ENCODE assay signal across 10 mouse cellular contexts in the genomic region with DNA sequence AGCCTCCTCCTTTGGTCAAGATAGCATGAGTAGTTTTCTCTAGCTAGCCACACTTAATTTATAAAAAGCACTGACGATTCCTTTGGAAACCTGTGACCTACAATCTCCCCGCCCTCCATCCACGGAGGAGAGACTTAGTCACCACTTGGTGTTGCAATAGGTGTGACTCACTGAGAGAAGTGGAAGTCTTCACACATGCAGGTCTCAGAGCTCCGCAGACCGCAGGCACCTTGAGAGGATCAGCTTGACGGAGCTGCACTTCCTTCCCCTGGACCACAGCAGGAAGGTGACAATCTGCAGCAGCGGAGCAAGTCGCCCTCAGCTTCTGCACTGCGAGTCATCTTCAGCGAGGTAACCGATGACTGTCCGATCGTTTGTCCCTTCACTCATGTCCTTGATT. TPM values are rescaled to one million over a fixed set of nuclear protein-coding genes. Genes with fewer than 3 reads are reported as not detected.
DNase-seq lines count a peak whose midpoint lies in the region; ATAC-seq and TF ChIP-seq lines count a peak whose summit lies in the region.
"Had no signal": no experiment of that assay in that cellular context is flagged by ENCODE, and none has a peak within 500 bp of the region (broad histone marks: within the 10 kb centered on the region; RNA-seq: fewer than 3 reads in every experiment).

A gene (plus strand): TSS at position 165 of the 400 bp plus-strand sequence.

- H3K9me3 ChIP-seq in lung, embryonic 16.5 days (ENCODE audit: control insufficient read depth, low read length): no peaks in the 10 kb centered on the region
- H3K9me3 ChIP-seq: forebrain, embryonic 15.5 days had no signal

- H3K9ac ChIP-seq in lung, embryonic 16.5 days (ENCODE audit: low read length): no peak within 1 kb of the TSS
- H3K9ac ChIP-seq: forebrain, embryonic 15.5 days had no signal

- peaks cover 2% of the 10 kb centered on the region; the same call in 1 of the 2 replicates for H3K4me1 ChIP-seq in bone marrow, adult 2 months (ENCODE audit: control insufficient read depth, insufficient read depth, low read length)
- peaks cover 3% of the 10 kb centered on the region; the same call in 1 of the 2 replicates for H3K4me1 ChIP-seq in lung, embryonic 16.5 days (replicated peaks; ENCODE audit: control insufficient read depth, insufficient read depth, low read length)
- H3K4me1 ChIP-seq: forebrain, embryonic 15.5 days had no signal

- H3K27me3 ChIP-seq in lung, embryonic 16.5 days (ENCODE audit: control insufficient read depth, insufficient read depth, low read depth, low read length): no peaks in the 10 kb centered on the region
- H3K27me3 ChIP-seq: forebrain, embryonic 15.5 days had no signal

- 3% methylated on average over 13 of the region's 13 CpGs for WGBS in bone marrow, adult 2 months
- 24% methylated on average over 13 of the region's 13 CpGs for WGBS in lung, embryonic 16.5 days

- peak within 1 kb of the TSS; percentile 62; the same call in 1 of the 2 replicates for H3K27ac ChIP-seq in bone marrow, adult 2 months (ENCODE audit: control insufficient read depth, insufficient read depth, low read depth, low read length, poor library complexity)
- no peak within 1 kb of the TSS for H3K27ac ChIP-seq in lung, embryonic 16.5 days (ENCODE audit: low read length)
- H3K27ac ChIP-seq: forebrain, embryonic 15.5 days had no signal

- ATAC-seq in lung, embryonic 16.5 days (ENCODE audit: low read depth): peak; percentile 62; the same call in 1 of the 2 replicates
- ATAC-seq: forebrain, embryonic 15.5 days had no signal

- TF ChIP-seq CTCF in bone marrow, adult 2 months (IDR thresholded peaks at IDR 0.05; ENCODE audit: control insufficient read depth, insufficient read depth, low read length): no peak

- no peaks in the 10 kb centered on the region for H3K36me3 ChIP-seq in lung, embryonic 16.5 days (ENCODE audit: control insufficient read depth, insufficient read depth, low read length)
- H3K36me3 ChIP-seq: forebrain, embryonic 15.5 days had no signal

- H3K4me2 ChIP-seq in lung, embryonic 16.5 days (ENCODE audit: low read depth, low read length): no peak within 1 kb of the TSS
- H3K4me2 ChIP-seq: forebrain, embryonic 15.5 days had no signal

- TF ChIP-seq POLR2A in bone marrow, adult 2 months (IDR thresholded peaks at IDR 0.05; ENCODE audit: borderline replicate concordance, control insufficient read depth, low read depth, low read length): peak; percentile 29; the same call in 1 of the 2 replicates

- peak; percentile 22 to 34 for DNase-seq in right cerebral cortex, adult 2 months (ENCODE audit: low spot score in 2 of 2)
- DNase-seq in right cerebral cortex, postnatal 36 days (ENCODE audit: low spot score in 2 of 2): no peak
- peak; percentile 24 to 63 for DNase-seq in spleen, postnatal 4 days (ENCODE audit: low spot score in 2 of 2)
- no peak for DNase-seq in kidney, postnatal 36 days
- no peak for DNase-seq in ovary, postnatal 10 days (ENCODE audit: low spot score)
- DNase-seq in heart, adult 9 months (ENCODE audit: low spot score in 2 of 2): no peak
- DNase-seq: layer of hippocampus, adult 9-11 months had no signal

- H3K4me3 ChIP-seq in bone marrow, adult 2 months (replicated peaks; ENCODE audit: control insufficient read depth, low read depth, low read length): peak within 1 kb of the TSS; percentile 39
- no peak within 1 kb of the TSS for H3K4me3 ChIP-seq in lung, embryonic 16.5 days (ENCODE audit: low read length)
- H3K4me3 ChIP-seq: forebrain, embryonic 15.5 days had no signal

RNA-seq across cellular contexts. Expression of the gene that starts here (rescaled TPM):
- polyA plus RNA-seq in bone marrow, adult 2 months (2011; ENCODE audit: insufficient read depth, insufficient read length, low replicate concordance, missing spikeins): 1.7 and 3.1 TPM in 2 replicates
- 0.04 and 0.08 TPM in 2 replicates for polyA plus RNA-seq in lung, embryonic 16.5 days (2015; fragmentation: Nextera tagmentation; extraction: Ambion mirVana)
- polyA plus RNA-seq: forebrain, embryonic 15.5 days had no signal

Comparison
In these comparisons a context has a peak if more than half of its experiments do, and no peak if none do; other contexts are left out.
1. DNase-seq: peak in right cerebral cortex, adult 2 months (2 of 2) and spleen, postnatal 4 days (2 of 2); none in right cerebral cortex, postnatal 36 days (0 of 2), kidney, postnatal 36 days (0 of 2), ovary, postnatal 10 days (single experiment) and heart, adult 9 months (0 of 2).
2. Peak in ATAC-seq in lung, embryonic 16.5 days; RNA of the gene not detected or under 1 TPM.